Mouse (Mus musculus) E14TG2a.4 (cell line): Measurements from ENCODE around the gene A630023A22Rik.

Source experiments
- CTCF ChIP-seq: conservative IDR thresholded peaks from 2 replicates; pipeline ENCODE4 v1.5.1; 2014; ENCODE audit warnings: low read length
- NANOG ChIP-seq: IDR thresholded peaks from 2 replicates; pipeline ENCODE4 v1.6.1; 2014; ENCODE audit warnings: borderline replicate concordance, low read length, mixed read lengths
- POU5F1 ChIP-seq: IDR thresholded peaks from 2 replicates; pipeline ENCODE4 v1.6.1; 2014; ENCODE audit warnings: low read length, borderline replicate concordance

DNA sequence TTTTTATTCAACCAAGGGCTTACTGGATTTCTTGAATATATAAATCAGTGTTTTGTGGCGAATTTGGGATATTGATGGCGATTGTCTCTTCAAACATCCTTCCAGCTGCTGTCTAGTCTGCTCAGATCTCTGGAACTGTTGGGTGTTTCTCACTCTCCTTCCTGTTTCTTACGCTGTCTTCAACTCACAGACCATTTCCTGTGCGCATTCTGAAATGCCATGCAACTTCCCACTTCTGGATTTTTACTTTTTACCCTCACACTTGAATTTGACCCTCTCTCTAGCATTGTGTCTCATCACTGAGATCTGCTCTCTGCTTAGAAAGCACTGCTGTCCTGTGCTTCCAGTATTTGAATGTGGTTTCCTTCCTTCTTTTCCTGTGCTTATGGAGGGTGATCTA, 5.0 kb upstream of the A630023A22Rik start:
- no peak for TF ChIP-seq CTCF
- no peak for TF ChIP-seq NANOG
- TF ChIP-seq POU5F1, result no peak
